Mouse (Mus musculus) heart, adult 2 months (tissue): Measurements from ENCODE around the gene Sh2b3. TPM values are rescaled to one million over a fixed set of nuclear protein-coding genes. Genes with fewer than 3 reads are reported as not detected.
A peak's percentile ranks its signal among the peaks of the same experiment; 100 is the strongest.

ENCODE experiments used
- DNase-seq, 2 experiments: peaks; one replicate each; pipeline ENCODE4 v3.0.0; 2021
- H3K27ac ChIP-seq: fragments of 200-600 bp; 2 replicates; pipeline ENCODE4 v1.8.1; 2022
- H3K27me3 ChIP-seq: fragments of 200-500 bp; 2 replicates; pipeline ENCODE4 v1.6.1; 2012; ENCODE audit warnings: mild to moderate bottlenecking, low read length, inconsistent platforms, mixed read lengths; ENCODE audit not compliant: control insufficient read depth, insufficient read depth
- H3K36me3 ChIP-seq: fragments of 200-500 bp; 2 replicates; pipeline ENCODE4 v1.6.1; 2012; ENCODE audit warnings: low read length, inconsistent platforms; ENCODE audit not compliant: control insufficient read depth, insufficient read depth
- H3K4me1 ChIP-seq: fragments of 200-500 bp; 2 replicates; pipeline ENCODE4 v1.6.1; 2011; ENCODE audit warnings: low read length; ENCODE audit not compliant: control insufficient read depth, insufficient read depth
- H3K4me3 ChIP-seq: fragments of 200-600 bp; 2 replicates; pipeline ENCODE4 v1.8.1; 2022
- H3K79me2 ChIP-seq: fragments of 200-500 bp; replicated peaks from 2 replicates; pipeline ENCODE4 v1.6.1; 2012; ENCODE audit warnings: mild to moderate bottlenecking, inconsistent platforms, low read length, moderate library complexity, mixed read lengths; ENCODE audit not compliant: control insufficient read depth, insufficient read depth
- H3K9ac ChIP-seq: fragments of 200-500 bp; 2 replicates; pipeline ENCODE4 v1.6.1; 2012; ENCODE audit warnings: low read depth, mild to moderate bottlenecking, control low read depth, inconsistent platforms, low read length, mixed read lengths
- CTCF ChIP-seq: fragments of 200-600 bp; IDR thresholded peaks from 2 replicates; pipeline ENCODE4 v1.8.1; 2022; ENCODE audit warnings: antibody characterized with exemption, mild to moderate bottlenecking, moderate library complexity
- EP300 ChIP-seq: fragments of 200-500 bp; IDR thresholded peaks from 2 replicates; pipeline ENCODE4 v1.6.1; 2011; ENCODE audit warnings: low read depth, low read length, control low read depth; ENCODE audit not compliant: insufficient read depth
- POLR2A ChIP-seq: fragments of 200-500 bp; IDR thresholded peaks from 2 replicates; pipeline ENCODE4 v1.6.1; 2011; ENCODE audit warnings: mild to moderate bottlenecking, low read depth, low read length, control low read depth; ENCODE audit not compliant: insufficient read depth
- WGBS: fragments of 180-500 bp; shearing (Covaris S2); methylation state at CpG from one replicate; pipeline ENCODE4 v1.1.7; 2018; 5-methylcytosine and 5-hydroxymethylcytosine counted together
- intact Hi-C: fragments of 180-260 bp; cut with DNase I; formaldehyde crosslinking; loops from one replicate; pipeline ENCODE4 v1.15.1; 2025
- polyA plus RNA-seq: library from polyadenylated mRNA; depleted of rRNA; stranded (reverse); fragments of >200 nt; gene quantifications from 2 replicates; pipeline ENCODE4 v1.2.3, GENCODE M21; 2012
- total RNA-seq, 2 experiments: library from RNA; stranded (reverse); gene quantifications; 2 replicates each; pipeline ENCODE4 v1.2.3; 2021

The Sh2b3 gene
- total and polyA plus RNA-seq, 3 experiments, result 19.3 to 22.5 (median 21.6) TPM

GRCm38 (mm10) chr5:121820161-121820560, 17.3 kb downstream of the Sh2b3 start:
- Histone ChIP-seq H3K4me1 (peaks cover 31% of the 10 kb centered on the region), H3K27me3 (no peaks in the 10 kb centered on the region), H3K27ac (peak overlapping the region; percentile 6; the same call in 1 of the 2 replicates), H3K79me2 (no peaks in the 10 kb centered on the region), H3K4me3 (no peak overlapping the region), H3K36me3 (peaks cover 14% of the 10 kb centered on the region), H3K9ac (no peak overlapping the region)
- 56% methylated on average over 2 of the region's 2 CpGs for WGBS
- intact Hi-C loops, result no loop called here
- TF ChIP-seq POLR2A, result no peak
- no peak for TF ChIP-seq CTCF
- TF ChIP-seq EP300, result no peak
- DNase-seq, result peak in 1 of 2 experiments; percentile 21

- Histone ChIP-seq H3K4me3 (no peak overlapping the region), H3K27ac (no peak overlapping the region), H3K79me2 (no peaks in the 10 kb centered on the region), H3K4me1 (peaks cover 29% of the 10 kb centered on the region), H3K9ac (no peak overlapping the region), H3K27me3 (no peaks in the 10 kb centered on the region), H3K36me3 (peaks cover 9% of the 10 kb centered on the region)
- 71% methylated on average over 5 of the region's 5 CpGs for WGBS
- no peak for DNase-seq
- intact Hi-C loops, result no loop called here
- no peak for TF ChIP-seq CTCF
- no peak for TF ChIP-seq POLR2A
- no peak for TF ChIP-seq EP300
These were observed 17.9 kb downstream of the Sh2b3 start for GRCm38 (mm10) chr5:121819559-121819958.

GRCm38 (mm10) chr5:121818862-121819261, 18.6 kb downstream of the Sh2b3 start:
- no peak for DNase-seq
- no peaks in the 10 kb centered on the region for H3K27me3 ChIP-seq
- H3K4me1 ChIP-seq, result peaks cover 25% of the 10 kb centered on the region
- 93% methylated on average over 4 of the region's 4 CpGs for WGBS
- H3K4me3 ChIP-seq, result no peak overlapping the region
- TF ChIP-seq POLR2A, result no peak
- H3K79me2 ChIP-seq, result no peaks in the 10 kb centered on the region
- peaks cover 9% of the 10 kb centered on the region for H3K36me3 ChIP-seq
- intact Hi-C loops, result no loop called here
- no peak overlapping the region for H3K27ac ChIP-seq
- no peak overlapping the region for H3K9ac ChIP-seq

- intact Hi-C loops, result no loop called here
- WGBS, result 91% methylated on average over 7 of the region's 7 CpGs
These were observed 19.0 kb downstream of the Sh2b3 start for GRCm38 (mm10) chr5:121818401-121818800.

GRCm38 (mm10) chr5:121817551-121817950, 19.9 kb downstream of the Sh2b3 start:
- DNase-seq, result no peak
- intact Hi-C loops, result no loop called here
- Histone ChIP-seq H3K27me3 (no peaks in the 10 kb centered on the region), H3K27ac (no peak overlapping the region), H3K9ac (no peak overlapping the region), H3K79me2 (no peaks in the 10 kb centered on the region), H3K36me3 (peaks cover 5% of the 10 kb centered on the region), H3K4me1 (peaks cover 15% of the 10 kb centered on the region), H3K4me3 (no peak overlapping the region)
- WGBS, result 82% methylated on average over 9 of the region's 9 CpGs
- TF ChIP-seq CTCF, result no peak
- TF ChIP-seq EP300, result no peak
- TF ChIP-seq POLR2A, result no peak

More at GRCm38 (mm10) chr5:121818401-121818800, 19.0 kb downstream of the Sh2b3 start:
- no peak overlapping the region for H3K4me3 ChIP-seq
- H3K27me3 ChIP-seq, result no peaks in the 10 kb centered on the region
- no peak overlapping the region for H3K27ac ChIP-seq
- no peaks in the 10 kb centered on the region for H3K79me2 ChIP-seq
- peaks cover 20% of the 10 kb centered on the region for H3K4me1 ChIP-seq
- H3K9ac ChIP-seq, result no peak overlapping the region
- H3K36me3 ChIP-seq, result peaks cover 6% of the 10 kb centered on the region
- DNase-seq, result peak in 1 of 2 experiments; percentile 21
- no peak for TF ChIP-seq CTCF
- no peak for TF ChIP-seq POLR2A
- TF ChIP-seq EP300, result no peak

- H3K4me1 ChIP-seq, result peaks cover 22% of the 10 kb centered on the region
- TF ChIP-seq CTCF (no peak), EP300 (no peak), POLR2A (no peak)
- no peaks in the 10 kb centered on the region for H3K79me2 ChIP-seq
- no peak overlapping the region for H3K9ac ChIP-seq
- DNase-seq, result no peak
- WGBS, result 94% methylated on average over 2 of the region's 2 CpGs
- H3K36me3 ChIP-seq, result peaks cover 4% of the 10 kb centered on the region
- H3K4me3 ChIP-seq, result no peak overlapping the region
- H3K27me3 ChIP-seq, result no peaks in the 10 kb centered on the region
- no peak overlapping the region for H3K27ac ChIP-seq
- intact Hi-C loops, result no loop called here
These were observed 20.8 kb downstream of the Sh2b3 start for GRCm38 (mm10) chr5:121816611-121817010.
